Mouse (Mus musculus) erythroblast, embryonic 14.5 days (primary cell): ENCODE results near the gene E2f1. TPM values are rescaled to one million over a fixed set of nuclear protein-coding genes. Genes with fewer than 3 reads are reported as not detected.

Experiments
- H3K27me3 ChIP-seq: 2 replicates; pipeline ENCODE4 v1.6.1; 2012; ENCODE audit warnings: inconsistent platforms; ENCODE audit not compliant: control insufficient read depth
- H3K36me3 ChIP-seq: 2 replicates; pipeline ENCODE4 v1.6.1; 2012; ENCODE audit warnings: mild to moderate bottlenecking, inconsistent platforms; ENCODE audit not compliant: control insufficient read depth
- H3K4me1 ChIP-seq: 2 replicates; pipeline ENCODE4 v1.6.1; 2012; ENCODE audit warnings: inconsistent platforms; ENCODE audit not compliant: control insufficient read depth
- H3K4me3 ChIP-seq: replicated peaks from 2 replicates; pipeline ENCODE3; 2012; ENCODE audit warnings: moderate library complexity, mild to moderate bottlenecking, inconsistent platforms
- H3K9me3 ChIP-seq: 2 replicates; pipeline ENCODE4 v1.6.1; 2012; ENCODE audit warnings: low read length, inconsistent platforms, mixed read lengths; ENCODE audit not compliant: control insufficient read depth
- GATA1 ChIP-seq: IDR thresholded peaks from 2 replicates; pipeline ENCODE4 v1.6.1; 2012; ENCODE audit warnings: low read length, inconsistent platforms, mixed read lengths
- TAL1 ChIP-seq: IDR thresholded peaks from 3 replicates; pipeline ENCODE4 v1.6.1; 2012; ENCODE audit warnings: low read length, inconsistent platforms, mixed read lengths
- polyA plus RNA-seq: library from polyadenylated mRNA; stranded (reverse); fragments of >175 nt; gene quantifications from 2 replicates; pipeline ENCODE4 v1.2.3, GENCODE M21; 2012

E2f1 gene
- polyA plus RNA-seq, result 22.6 and 24.0 TPM in 2 replicates

GRCm38 (mm10) chr2:154569836-154570286 lies at the start of gene E2f1:
E2f1 (minus strand) TSS chr2:154569892.
- H3K4me1 ChIP-seq, result peaks cover 62% of the 10 kb centered on the region

GRCm38 (mm10) chr2:154617061-154617460 lies 47.4 kb upstream of the E2f1 start:
- H3K4me1 ChIP-seq, result peaks cover 67% of the 10 kb centered on the region
- peaks cover 26% of the 10 kb centered on the region for H3K36me3 ChIP-seq
- H3K4me3 ChIP-seq, result no peak overlapping the region
- TF ChIP-seq TAL1 (no peak), GATA1 (no peak)
- H3K27me3 ChIP-seq, result no peaks in the 10 kb centered on the region
- no peaks in the 10 kb centered on the region for H3K9me3 ChIP-seq

More at GRCm38 (mm10) chr2:154569836-154570286, at the start of gene E2f1:
- H3K27me3 ChIP-seq, result no peaks in the 10 kb centered on the region
- no peaks in the 10 kb centered on the region for H3K9me3 ChIP-seq
- H3K4me3 ChIP-seq, result peak within 1 kb of the TSS; percentile 73
- peaks cover 34% of the 10 kb centered on the region for H3K36me3 ChIP-seq
- TF ChIP-seq GATA1 (no peak), TAL1 (no peak)

GRCm38 (mm10) chr2:154615674-154616073 lies 46.0 kb upstream of the E2f1 start:
- H3K36me3 ChIP-seq, result peaks cover 21% of the 10 kb centered on the region
- TF ChIP-seq GATA1, result no peak
- TF ChIP-seq TAL1, result peak; percentile 14; the same call in 1 of the 3 replicates
- H3K9me3 ChIP-seq, result no peaks in the 10 kb centered on the region
- H3K27me3 ChIP-seq, result no peaks in the 10 kb centered on the region
- H3K4me1 ChIP-seq, result peaks cover 68% of the 10 kb centered on the region
- peak overlapping the region; percentile 44 for H3K4me3 ChIP-seq

GRCm38 (mm10) chr2:154614841-154615576 lies 45.3 kb upstream of the E2f1 start:
- no peaks in the 10 kb centered on the region for H3K9me3 ChIP-seq
- H3K36me3 ChIP-seq, result peaks cover 16% of the 10 kb centered on the region
- TF ChIP-seq GATA1 (no peak), TAL1 (no peak)
- H3K4me3 ChIP-seq, result peak overlapping the region; percentile 44
- H3K27me3 ChIP-seq, result no peaks in the 10 kb centered on the region
- peaks cover 72% of the 10 kb centered on the region for H3K4me1 ChIP-seq

- Histone ChIP-seq H3K27me3 (no peaks in the 10 kb centered on the region), H3K9me3 (no peaks in the 10 kb centered on the region), H3K4me3 (peak within 1 kb of the TSS; percentile 72), H3K36me3 (peaks cover 4% of the 10 kb centered on the region), H3K4me1 (peaks cover 77% of the 10 kb centered on the region)
- TF ChIP-seq GATA1 (no peak), TAL1 (no peak)
Observed at GRCm38 (mm10) chr2:154613118-154614115, 43.7 kb upstream of the E2f1 start, which contains the start of the genes Zfp341 and 4930519P11Rik. Zfp341 (plus strand) TSS chr2:154613297. 4930519P11Rik (minus strand) TSS chr2:154613437.

- peaks cover 55% of the 10 kb centered on the region for H3K4me1 ChIP-seq
Observed at GRCm38 (mm10) chr2:154609050-154609767, 39.5 kb upstream of the E2f1 start.

GRCm38 (mm10) chr2:154606965-154607364 lies 37.3 kb upstream of the E2f1 start:
- Histone ChIP-seq H3K27me3 (no peaks in the 10 kb centered on the region), H3K36me3 (no peaks in the 10 kb centered on the region), H3K4me1 (peaks cover 51% of the 10 kb centered on the region), H3K4me3 (no peak overlapping the region), H3K9me3 (no peaks in the 10 kb centered on the region)
- no peak for TF ChIP-seq TAL1
- TF ChIP-seq GATA1, result no peak

More at GRCm38 (mm10) chr2:154609050-154609767, 39.5 kb upstream of the E2f1 start:
- Histone ChIP-seq H3K4me3 (no peak overlapping the region), H3K36me3 (no peaks in the 10 kb centered on the region), H3K9me3 (no peaks in the 10 kb centered on the region), H3K27me3 (no peaks in the 10 kb centered on the region)
- TF ChIP-seq TAL1, result no peak
- TF ChIP-seq GATA1, result no peak

GRCm38 (mm10) chr2:154604156-154604555 lies 34.5 kb upstream of the E2f1 start:
- peak overlapping the region; percentile 75 for H3K4me3 ChIP-seq
- TF ChIP-seq GATA1 (no peak), TAL1 (no peak)
- H3K36me3 ChIP-seq, result peaks cover 5% of the 10 kb centered on the region; the same call in 1 of the 2 replicates
- H3K9me3 ChIP-seq, result no peaks in the 10 kb centered on the region
- peaks cover 41% of the 10 kb centered on the region for H3K4me1 ChIP-seq
- H3K27me3 ChIP-seq, result no peaks in the 10 kb centered on the region
